Mouse (Mus musculus) T-helper 17 cell (primary cell): ENCODE data around the gene Zfyve27.

Experiments used
- in situ Hi-C, 2 experiments: fragments of 300-600 bp; cut with MboI, MseI; formaldehyde crosslinking; loops; 1 replicate in 1 of 2; 2 replicates in 1 of 2; pipeline ENCODE4 v1.15.1; 2025; ENCODE audit warnings: high pct_unique_total_duplicates in 2 of 2

Gene Zfyve27

GRCm38 (mm10) chr19:42141998-42142397, 21.8 kb upstream of the Zfyve27 start:
- in situ Hi-C loops, result no loop called here

- in situ Hi-C loops, result no loop called here
These were observed 21.0 kb upstream of the Zfyve27 start for GRCm38 (mm10) chr19:42142757-42143156.

DNA sequence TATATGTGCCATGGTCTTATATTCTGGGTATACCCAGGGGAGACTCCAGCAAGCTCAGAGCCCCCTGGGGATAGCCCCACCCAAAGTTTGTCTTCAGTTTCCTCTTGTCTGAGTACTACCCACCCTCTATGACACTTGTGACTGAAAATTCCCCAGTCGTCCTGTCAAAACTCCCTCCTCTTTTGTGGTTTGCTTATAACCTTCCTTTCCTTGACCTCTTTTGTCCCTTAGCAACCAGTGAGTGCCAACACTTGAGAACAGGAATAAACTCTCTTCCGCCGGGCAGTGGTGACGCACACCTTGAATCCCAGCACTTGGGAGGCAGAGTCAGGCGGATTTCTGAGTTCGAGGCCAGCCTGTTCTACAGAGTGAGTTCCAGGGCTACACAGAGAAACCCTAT, 19.7 kb upstream of the Zfyve27 start:
- in situ Hi-C loops, result no loop called here

GRCm38 (mm10) chr19:42144541-42145167, 19.1 kb upstream of the Zfyve27 start:
- in situ Hi-C loops, result loop anchor here in 1 of 2 experiments (5.0 kb wide), 1 partner anchor 42 kb away; no protein-coding TSS in a partner anchor

GRCm38 (mm10) chr19:42145210-42145609, 18.5 kb upstream of the Zfyve27 start:
- in situ Hi-C loops, result loop anchor here in 1 of 2 experiments (5.0 kb wide), 1 partner anchor 43 kb away; no protein-coding TSS in a partner anchor

- in situ Hi-C loops, result loop anchor here in 1 of 2 experiments (5.0 kb wide), 1 partner anchor 43 kb away; no protein-coding TSS in a partner anchor
These were observed 18.0 kb upstream of the Zfyve27 start for GRCm38 (mm10) chr19:42145731-42146130.

- in situ Hi-C loops, result loop anchor here in 1 of 2 experiments (5.0 kb wide), 1 partner anchor 44 kb away; no protein-coding TSS in a partner anchor
These were observed 17.3 kb upstream of the Zfyve27 start for GRCm38 (mm10) chr19:42146276-42147010.

- in situ Hi-C loops, result loop anchor here in 1 of 2 experiments (5.0 kb wide), 1 partner anchor 45 kb away; no protein-coding TSS in a partner anchor
These were observed 16.5 kb upstream of the Zfyve27 start, which contains the start of gene Marveld1 for GRCm38 (mm10) chr19:42147170-42147768. Gene Marveld1 (plus strand): TSS chr19:42147400.

- in situ Hi-C loops, result loop anchor here in 1 of 2 experiments (5.0 kb wide), 1 partner anchor 46 kb away; no protein-coding TSS in a partner anchor
These were observed 15.8 kb upstream of the Zfyve27 start for GRCm38 (mm10) chr19:42147769-42148568.

DNA sequence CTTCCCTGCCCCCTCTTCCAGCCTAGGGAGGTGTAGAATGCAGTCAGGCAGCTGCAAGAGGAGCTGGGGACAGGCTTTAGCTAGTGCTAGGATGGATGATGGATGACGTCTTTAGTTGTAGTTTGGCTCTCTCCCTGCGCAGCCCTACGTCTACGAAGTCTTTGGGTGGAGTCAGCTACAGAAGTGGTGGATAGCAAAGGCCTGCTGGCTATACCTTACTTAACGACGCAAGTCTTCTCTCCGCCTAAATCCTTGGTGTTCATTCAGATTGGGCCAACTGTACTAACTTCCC, 15.2 kb upstream of the Zfyve27 start:
- in situ Hi-C loops, result loop anchor here in 1 of 2 experiments (5.0 kb wide), 1 partner anchor 46 kb away; no protein-coding TSS in a partner anchor

GRCm38 (mm10) chr19:42151990-42152389, 11.8 kb upstream of the Zfyve27 start:
- in situ Hi-C loops, result loop anchor here in 1 of 2 experiments (5.0 kb wide), 1 partner anchor 110 kb away; no protein-coding TSS in a partner anchor

DNA sequence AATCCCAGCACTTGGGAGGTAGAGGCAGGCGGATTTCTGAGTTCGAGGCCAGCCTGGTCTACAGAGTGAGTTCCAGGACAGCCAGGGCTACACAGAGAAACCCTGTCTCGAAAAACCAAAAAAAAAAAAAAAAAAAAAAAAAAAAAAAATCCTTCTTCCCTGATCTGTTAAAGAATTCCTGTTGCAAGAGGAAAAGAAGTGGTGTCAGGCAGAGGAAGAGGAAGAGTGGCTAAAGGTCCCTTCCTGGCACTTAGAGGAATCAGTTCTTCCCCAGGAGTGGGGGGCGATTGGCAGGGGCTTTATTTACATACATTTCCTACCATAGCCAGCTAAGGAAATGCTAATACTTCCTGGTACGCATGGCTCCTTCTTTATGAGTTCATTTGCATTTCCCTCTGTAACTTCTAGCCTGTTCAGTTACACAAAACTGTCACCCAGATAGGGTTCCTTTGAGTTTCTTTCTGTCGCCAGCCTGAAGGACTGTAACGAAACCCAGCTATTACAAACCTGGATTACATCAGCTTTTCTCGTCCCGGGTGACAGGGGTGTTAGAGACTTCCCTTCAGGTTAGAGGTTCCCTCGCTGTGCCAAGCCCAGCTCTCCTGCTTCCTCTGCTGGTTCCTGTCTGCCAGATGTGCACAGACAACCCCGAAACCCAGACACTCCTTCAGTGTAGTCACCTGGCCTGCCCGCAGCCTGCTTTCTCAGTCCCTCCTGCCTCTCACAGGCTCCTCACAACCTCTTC, 6.1 kb upstream of the Zfyve27 start:
- in situ Hi-C loops, result no loop called here

- in situ Hi-C loops, result no loop called here
These were observed 5.3 kb upstream of the Zfyve27 start for GRCm38 (mm10) chr19:42158246-42159017.

DNA sequence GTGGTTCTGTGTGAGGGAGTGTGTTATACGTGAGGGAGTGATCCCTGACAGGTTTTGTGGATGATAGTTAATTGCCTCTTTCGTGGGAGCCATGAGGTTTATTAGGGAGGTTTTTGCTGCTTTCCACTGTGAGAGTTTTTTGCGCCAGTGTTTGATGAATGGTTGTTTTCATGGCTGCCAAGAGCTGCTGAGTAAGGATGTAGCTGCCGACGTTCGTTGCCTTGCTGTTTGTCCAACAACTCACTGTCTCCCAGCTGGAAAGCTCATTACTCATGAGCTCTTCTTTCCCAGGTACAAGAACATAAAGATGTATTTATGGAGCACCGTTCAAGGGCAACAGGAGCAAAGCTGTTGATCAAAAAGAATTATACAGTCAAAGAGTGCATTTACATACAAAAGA, 437 bp downstream of the Zfyve27 start:
- in situ Hi-C loops, result loop anchor here in 1 of 2 experiments (10.0 kb wide), 2 partner anchors 69 to 129 kb away; partner anchors contain the start of genes Ankrd2 and Pi4k2a

GRCm38 (mm10) chr19:42166130-42166529, 2.4 kb downstream of the Zfyve27 start:
- in situ Hi-C loops, result loop anchor here in 1 of 2 experiments (10.0 kb wide), 2 partner anchors 71 to 131 kb away; partner anchors contain the start of genes Ankrd2 and Pi4k2a

GRCm38 (mm10) chr19:42166766-42167165, 3.0 kb downstream of the Zfyve27 start:
- in situ Hi-C loops, result loop anchor here in 1 of 2 experiments (10.0 kb wide), 2 partner anchors 72 to 132 kb away; partner anchors contain the start of genes Ankrd2 and Pi4k2a

- in situ Hi-C loops, result loop anchor here in 1 of 2 experiments (10.0 kb wide), 2 partner anchors 73 to 133 kb away; partner anchors contain the start of genes Ankrd2 and Pi4k2a
These were observed 3.7 kb downstream of the Zfyve27 start for GRCm38 (mm10) chr19:42167489-42167888.

DNA sequence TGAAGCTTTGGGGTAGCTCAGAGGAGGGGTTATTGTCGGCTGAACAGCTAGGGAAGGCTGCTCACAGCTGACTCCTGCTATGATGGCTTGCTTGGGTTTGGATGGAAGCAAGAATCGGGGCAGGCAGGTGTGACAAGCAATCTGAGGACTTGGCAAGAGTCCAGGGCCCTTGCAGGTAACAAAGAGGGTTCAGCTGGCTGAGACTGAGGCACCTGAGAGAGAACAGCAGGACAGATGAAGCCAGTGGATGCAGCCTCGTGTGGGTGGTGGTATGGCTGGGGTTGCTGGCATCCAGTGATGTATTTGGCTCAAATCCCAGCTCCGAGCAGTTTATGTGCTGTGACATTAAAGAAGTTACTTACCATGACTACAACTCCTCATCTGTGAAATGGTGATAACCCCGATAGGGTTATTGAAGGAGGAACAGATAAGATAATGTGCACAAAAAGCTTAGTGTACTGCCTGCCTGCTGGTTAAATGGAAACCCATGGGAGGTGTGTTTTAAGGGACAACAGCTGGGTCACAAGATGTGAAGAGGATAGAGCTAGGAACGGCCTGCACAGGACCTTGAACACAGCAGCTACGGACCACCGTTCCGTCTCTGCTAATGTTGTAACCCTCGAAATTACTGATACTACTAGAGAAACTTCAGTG, 5.7 kb downstream of the Zfyve27 start:
- in situ Hi-C loops, result loop anchor here in 1 of 2 experiments (10.0 kb wide), 2 partner anchors 75 to 135 kb away; partner anchors contain the start of genes Ankrd2 and Pi4k2a
